Mouse (Mus musculus): ENCODE data around the gene Mpped1. TPM values are rescaled to one million over a fixed set of nuclear protein-coding genes. Genes with fewer than 3 reads are reported as not detected.

Mpped1 gene
- polyA plus RNA-seq, 1 experiment from 2014 or later, result 10.1 TPM

DNA sequence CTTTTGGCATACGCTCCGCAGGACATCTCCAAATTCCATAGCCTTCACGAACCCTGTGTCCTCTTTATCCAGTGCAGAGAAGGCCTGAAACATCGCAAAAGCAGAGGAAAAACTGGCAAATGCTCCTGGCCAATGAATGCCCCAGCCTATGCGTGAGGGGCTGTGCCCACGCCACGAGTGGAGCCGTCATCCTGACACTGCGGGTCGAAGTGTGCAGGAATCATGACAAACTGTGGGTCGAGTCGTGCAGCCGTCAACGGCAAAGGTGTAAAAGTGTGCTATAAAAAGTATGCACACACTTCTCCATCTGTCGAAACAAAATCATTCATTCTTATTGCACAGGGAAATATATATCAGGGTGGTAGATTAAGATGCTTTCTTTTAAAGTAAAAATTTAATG is 113.6 kb downstream of the Mpped1 start:
- Histone ChIP-seq H3K9me3 (no peaks in the 10 kb centered on the region), H3K27ac (no peak overlapping the region), H3K9ac (no peak overlapping the region), H3K36me3 (no peaks in the 10 kb centered on the region), H3K27me3 (no peaks in the 10 kb centered on the region), H3K4me2 (replicated peaks) (no peak overlapping the region), H3K4me3 (no peak overlapping the region), H3K4me1 (no peaks in the 10 kb centered on the region)
- ATAC-seq (ENCODE audit: insufficient number of reproducible peaks, insufficient read depth, low FRiP score, low TSS enrichment), result no peak
- WGBS, result 86% methylated on average over 15 of the region's 15 CpGs

DNA sequence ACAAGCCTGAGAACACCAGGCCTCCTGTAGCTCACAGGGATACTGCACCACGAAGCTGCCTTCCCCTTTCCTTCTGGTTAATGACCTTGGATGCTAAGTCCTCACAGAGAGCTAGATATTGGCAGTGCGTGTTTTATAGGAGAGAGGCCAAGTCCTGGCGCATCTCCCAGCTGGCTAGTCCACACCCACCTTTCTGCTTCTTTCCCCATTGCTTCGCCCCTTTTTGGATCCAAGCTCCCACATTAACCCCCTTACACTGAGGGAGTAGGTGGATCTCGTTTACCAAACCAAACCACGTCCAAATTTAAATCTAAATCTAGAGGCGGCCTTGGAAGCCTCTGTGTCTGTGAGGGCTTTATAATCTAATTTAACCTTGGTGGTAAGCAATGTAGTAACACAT is 115.0 kb downstream of the Mpped1 start:
- Histone ChIP-seq H3K4me2 (replicated peaks) (no peak overlapping the region), H3K9ac (no peak overlapping the region), H3K36me3 (no peaks in the 10 kb centered on the region), H3K9me3 (no peaks in the 10 kb centered on the region), H3K27me3 (no peaks in the 10 kb centered on the region), H3K27ac (no peak overlapping the region), H3K4me3 (no peak overlapping the region), H3K4me1 (no peaks in the 10 kb centered on the region)
- WGBS, result 80% methylated on average over 7 of the region's 7 CpGs
- no peak for ATAC-seq (ENCODE audit: insufficient number of reproducible peaks, insufficient read depth, low FRiP score, low TSS enrichment)

DNA sequence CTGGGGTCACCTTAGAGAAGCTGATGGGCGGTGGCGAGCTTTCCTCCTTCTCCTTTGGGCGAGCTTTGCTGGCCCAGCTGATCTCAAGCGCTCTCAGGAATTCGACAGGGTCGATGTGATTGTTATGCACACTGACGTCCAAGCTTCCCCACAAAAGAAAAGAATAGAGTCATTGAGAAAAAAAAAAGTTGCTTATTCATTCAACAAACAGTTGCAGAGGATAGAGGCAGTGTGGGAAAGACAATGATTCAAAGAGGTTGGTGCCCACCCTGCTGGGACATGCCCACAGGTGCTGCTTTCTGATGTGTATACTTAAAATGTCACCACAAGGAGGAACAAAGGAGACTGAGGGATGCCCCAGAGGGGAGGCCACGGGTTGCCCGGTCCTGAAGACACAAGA is 116.7 kb downstream of the Mpped1 start:
- Histone ChIP-seq H3K27me3 (no peaks in the 10 kb centered on the region), H3K36me3 (no peaks in the 10 kb centered on the region), H3K27ac (no peak overlapping the region), H3K4me1 (no peaks in the 10 kb centered on the region), H3K4me3 (no peak overlapping the region), H3K9ac (no peak overlapping the region), H3K9me3 (no peaks in the 10 kb centered on the region), H3K4me2 (replicated peaks) (no peak overlapping the region)
- no peak for ATAC-seq (ENCODE audit: insufficient number of reproducible peaks, insufficient read depth, low FRiP score, low TSS enrichment)
- 32% methylated on average over 9 of the region's 9 CpGs for WGBS

DNA sequence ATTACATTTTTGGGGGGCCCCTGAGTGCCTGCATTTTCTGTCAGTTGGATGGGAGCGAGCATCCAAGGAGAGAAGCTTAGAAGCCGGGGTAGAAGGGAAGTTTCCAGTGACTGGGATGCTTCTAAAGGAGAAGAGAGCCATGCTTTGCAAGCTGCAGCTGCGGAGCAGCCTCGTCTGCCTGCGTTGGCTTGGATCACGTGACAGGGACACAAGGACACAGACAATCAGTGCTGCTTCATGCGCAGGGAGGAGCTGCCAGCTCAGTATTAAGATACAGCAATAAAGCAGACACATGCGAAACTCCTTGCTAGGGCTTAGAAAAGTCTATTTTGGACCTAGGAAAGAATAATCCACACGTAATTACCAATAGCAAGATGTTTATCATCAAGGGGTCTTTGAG is 118.0 kb downstream of the Mpped1 start:
- Histone ChIP-seq H3K27me3 (0 out of 2 replicates have a peak, but pooled peaks cover 3% of the 10 kb centered on the region), H3K9ac (no peak overlapping the region), H3K4me1 (no peaks in the 10 kb centered on the region), H3K9me3 (no peaks in the 10 kb centered on the region), H3K4me2 (replicated peaks) (no peak overlapping the region), H3K4me3 (no peak overlapping the region), H3K36me3 (no peaks in the 10 kb centered on the region), H3K27ac (no peak overlapping the region)
- 53% methylated on average over 9 of the region's 9 CpGs for WGBS
- ATAC-seq (ENCODE audit: insufficient number of reproducible peaks, insufficient read depth, low FRiP score, low TSS enrichment), result no peak

DNA sequence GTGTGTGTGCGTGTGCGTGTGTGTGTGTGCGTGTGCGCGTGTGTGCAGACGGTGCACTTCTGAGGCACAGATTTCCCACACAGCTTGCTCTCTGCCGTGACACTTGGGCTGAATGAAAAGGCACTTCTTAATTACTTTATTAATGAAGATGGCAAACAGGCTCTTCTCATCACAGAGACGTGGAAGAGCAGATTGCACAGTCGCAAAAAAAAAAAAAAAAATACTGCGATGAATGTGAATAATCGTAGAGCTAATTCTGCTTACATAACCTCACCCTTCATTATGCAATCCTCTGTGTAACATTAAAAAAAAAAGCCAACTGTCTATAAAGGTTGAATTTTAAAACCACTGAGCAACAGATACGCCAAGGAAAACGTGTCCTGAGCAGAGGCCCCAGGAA is 127.2 kb downstream of the Mpped1 start:
- H3K27me3 ChIP-seq, result 0 out of 2 replicates have a peak, but pooled peaks cover 3% of the 10 kb centered on the region
- H3K9ac ChIP-seq, result no peak overlapping the region
- H3K4me1 ChIP-seq, result no peaks in the 10 kb centered on the region
- H3K27ac ChIP-seq, result no peak overlapping the region
- H3K4me2 ChIP-seq (replicated peaks), result no peak overlapping the region
- H3K4me3 ChIP-seq, result no peak overlapping the region
- 89% methylated on average over 13 of the region's 13 CpGs for WGBS
- no peaks in the 10 kb centered on the region for H3K9me3 ChIP-seq
- ATAC-seq (ENCODE audit: insufficient number of reproducible peaks, insufficient read depth, low FRiP score, low TSS enrichment), result no peak
- H3K36me3 ChIP-seq, result no peaks in the 10 kb centered on the region

Other genes with a start within 250 kb of the Mpped1 start
- 25.1 and 27.1 TPM in 2 replicates for gene Tspo, start 215.9 kb upstream of the Mpped1 start, polyA plus RNA-seq (2016; fragmentation: Nextera tagmentation; extraction: Ambion mirVana)
- gene Mcat, start 215.7 kb upstream of the Mpped1 start, polyA plus RNA-seq (2016; fragmentation: Nextera tagmentation; extraction: Ambion mirVana), result 51.3 and 52.7 TPM in 2 replicates
- 48.9 and 51.0 TPM in 2 replicates for gene Ttll12, start 184.3 kb upstream of the Mpped1 start, polyA plus RNA-seq (2016; fragmentation: Nextera tagmentation; extraction: Ambion mirVana)
- gene Scube1, start 54.4 kb upstream of the Mpped1 start, polyA plus RNA-seq (2016; fragmentation: Nextera tagmentation; extraction: Ambion mirVana), result 48.4 and 57.9 TPM in 2 replicates